Mouse (Mus musculus) liver, postnatal 0 days (tissue): ENCODE measurements around the gene Wnt3. TPM values are rescaled to one million over a fixed set of nuclear protein-coding genes. Genes with fewer than 3 reads are reported as not detected.

ENCODE experiments used
- ATAC-seq: fragments of 200-750 bp; cut with Nextera tagmentation; 2 replicates; pipeline ENCODE4 v1.8.0; 2017; ENCODE audit warnings: mild to moderate bottlenecking, moderate library complexity
- DNase-seq: peaks from one replicate; pipeline ENCODE4 v3.0.0-alpha.2; 2016
- H3K27ac ChIP-seq: fragments of 300-500 bp; sonication (generic); 2 replicates; pipeline ENCODE4 v1.5.1; 2014; ENCODE audit warnings: antibody characterized with exemption, moderate library complexity, mild to moderate bottlenecking, low read depth
- H3K27me3 ChIP-seq: fragments of 300-500 bp; sonication (generic); 2 replicates; pipeline ENCODE4 v1.6.1; 2014; ENCODE audit warnings: low read length, control low read depth, mixed read lengths; ENCODE audit not compliant: insufficient read depth
- H3K36me3 ChIP-seq: fragments of 300-500 bp; sonication (generic); replicated peaks from 2 replicates; pipeline ENCODE4 v1.6.1; 2014; ENCODE audit warnings: mild to moderate bottlenecking, control low read depth, low read length, moderate library complexity, mixed read lengths; ENCODE audit not compliant: insufficient read depth
- H3K4me1 ChIP-seq: fragments of 300-500 bp; sonication (generic); 2 replicates; pipeline ENCODE4 v1.6.1; 2014; ENCODE audit warnings: antibody characterized with exemption, mild to moderate bottlenecking, control low read depth; ENCODE audit not compliant: insufficient read depth
- H3K4me2 ChIP-seq: fragments of 300-500 bp; sonication (generic); 2 replicates; pipeline ENCODE4 v1.6.1; 2014; ENCODE audit warnings: low read depth, mild to moderate bottlenecking, low read length, moderate library complexity, mixed read lengths
- H3K4me3 ChIP-seq: fragments of 300-500 bp; sonication (generic); 2 replicates; pipeline ENCODE4 v1.5.1; 2014; ENCODE audit warnings: low read depth, low read length
- H3K9ac ChIP-seq: fragments of 300-500 bp; sonication (generic); replicated peaks from 2 replicates; pipeline ENCODE4 v1.6.1; 2014; ENCODE audit warnings: mild to moderate bottlenecking, moderate library complexity
- H3K9me3 ChIP-seq: fragments of 300-500 bp; sonication (generic); 2 replicates; pipeline ENCODE4 v1.6.1; 2016; ENCODE audit warnings: mild to moderate bottlenecking, control low read depth, low read length, mixed read lengths
- CTCF ChIP-seq: sonication (generic); IDR thresholded peaks from 2 replicates; pipeline ENCODE4 v1.5.1; 2016; ENCODE audit warnings: antibody characterized with exemption, low read depth
- EP300 ChIP-seq: IDR thresholded peaks from 2 replicates; pipeline ENCODE4 v1.6.1; 2016; ENCODE audit warnings: antibody characterized with exemption, low read depth, mild to moderate bottlenecking
- WGBS: fragments of 180-500 bp; shearing (Covaris S2); extraction: QIAGEN DNeasy Blood & Tissue Kit; methylation state at CpG from one replicate; pipeline ENCODE4 v1.1.7; 2014; ENCODE audit not compliant: insufficient replicate concordance; 5-methylcytosine and 5-hydroxymethylcytosine counted together
- polyA plus RNA-seq: library from polyadenylated mRNA; unstranded; fragments of >200 nt; fragmentation: Nextera tagmentation; extraction: Ambion mirVana; gene quantifications from 2 replicates; pipeline ENCODE4 v1.2.1, GENCODE M21; 2015

Wnt3 gene
- polyA plus RNA-seq, 1 experiment from 2014 or later: not detected

GRCm38 (mm10) chr11:103852590-103853283 lies 78.8 kb downstream of the Wnt3 start:
- Histone ChIP-seq H3K27me3 (no peaks in the 10 kb centered on the region), H3K4me2 (no peak overlapping the region), H3K36me3 (peaks cover 10% of the 10 kb centered on the region), H3K9me3 (no peaks in the 10 kb centered on the region), H3K4me3 (no peak overlapping the region), H3K4me1 (no peaks in the 10 kb centered on the region), H3K27ac (no peak overlapping the region), H3K9ac (no peak overlapping the region)
- DNase-seq: no peak
- WGBS: 37% methylated on average over 16 of the region's 16 CpGs
- TF ChIP-seq EP300: no peak
- TF ChIP-seq CTCF: no peak
- ATAC-seq: peak; percentile 76

GRCm38 (mm10) chr11:103853284-103853920 lies 79.5 kb downstream of the Wnt3 start:
- DNase-seq (no peak), ATAC-seq (no peak; the same call in 1 of the 2 replicates)
- H3K27me3 ChIP-seq: no peaks in the 10 kb centered on the region
- 62% methylated on average over 10 of the region's 10 CpGs for WGBS
- no peak overlapping the region for H3K27ac ChIP-seq
- no peak overlapping the region for H3K9ac ChIP-seq
- no peak for TF ChIP-seq EP300
- no peak for TF ChIP-seq CTCF
- no peak overlapping the region for H3K4me3 ChIP-seq
- H3K4me1 ChIP-seq: no peaks in the 10 kb centered on the region
- no peaks in the 10 kb centered on the region for H3K9me3 ChIP-seq
- no peak overlapping the region for H3K4me2 ChIP-seq
- H3K36me3 ChIP-seq: peaks cover 16% of the 10 kb centered on the region

- Histone ChIP-seq H3K27ac (no peak overlapping the region), H3K9me3 (no peaks in the 10 kb centered on the region), H3K4me1 (no peaks in the 10 kb centered on the region), H3K27me3 (no peaks in the 10 kb centered on the region), H3K36me3 (peaks cover 19% of the 10 kb centered on the region), H3K4me3 (no peak overlapping the region), H3K4me2 (no peak overlapping the region), H3K9ac (no peak overlapping the region)
- no peak for TF ChIP-seq EP300
- ATAC-seq (no peak), DNase-seq (no peak)
- 69% methylated on average over 9 of the region's 9 CpGs for WGBS
Observed at GRCm38 (mm10) chr11:103854294-103854693, 80.3 kb downstream of the Wnt3 start.

- TF ChIP-seq EP300 (no peak), CTCF (no peak)
- ATAC-seq: no peak
- Histone ChIP-seq H3K4me1 (no peaks in the 10 kb centered on the region), H3K9me3 (no peaks in the 10 kb centered on the region), H3K27ac (no peak overlapping the region), H3K4me2 (no peak overlapping the region), H3K36me3 (peaks cover 22% of the 10 kb centered on the region), H3K27me3 (no peaks in the 10 kb centered on the region), H3K4me3 (no peak overlapping the region), H3K9ac (no peak overlapping the region)
- 84% methylated on average over 7 of the region's 7 CpGs for WGBS
- DNase-seq: no peak
Observed at GRCm38 (mm10) chr11:103856641-103857040, 82.7 kb downstream of the Wnt3 start.

GRCm38 (mm10) chr11:103858760-103859159 lies 84.8 kb downstream of the Wnt3 start:
- ATAC-seq (no peak), DNase-seq (no peak)
- Histone ChIP-seq H3K4me1 (no peaks in the 10 kb centered on the region), H3K36me3 (peaks cover 19% of the 10 kb centered on the region), H3K9ac (no peak overlapping the region), H3K27me3 (no peaks in the 10 kb centered on the region), H3K4me2 (no peak overlapping the region), H3K27ac (no peak overlapping the region), H3K9me3 (no peaks in the 10 kb centered on the region), H3K4me3 (no peak overlapping the region)
- TF ChIP-seq EP300: no peak
- no peak for TF ChIP-seq CTCF
- 57% methylated on average over 5 of the region's 5 CpGs for WGBS

- Histone ChIP-seq H3K4me1 (no peaks in the 10 kb centered on the region), H3K4me3 (no peak overlapping the region), H3K27me3 (no peaks in the 10 kb centered on the region), H3K9me3 (no peaks in the 10 kb centered on the region), H3K27ac (no peak overlapping the region), H3K36me3 (peaks cover 16% of the 10 kb centered on the region), H3K4me2 (no peak overlapping the region), H3K9ac (no peak overlapping the region)
- DNase-seq (no peak), ATAC-seq (no peak)
- 78% methylated on average over 4 of the region's 4 CpGs for WGBS
- no peak for TF ChIP-seq EP300
- no peak for TF ChIP-seq CTCF
Observed at GRCm38 (mm10) chr11:103859933-103860610, 86.1 kb downstream of the Wnt3 start.
